Mouse (Mus musculus): ENCODE results near the gene Layn.

- TF ChIP-seq CTCF (IDR thresholded peaks at IDR 0.05; ENCODE audit: extremely low read depth, insufficient read depth, low read length) (no peak), POLR2A (IDR thresholded peaks at IDR 0.05; ENCODE audit: extremely low read depth, insufficient read depth, low read length) (no peak)
Observed at GRCm38 (mm10) chr9:51076300-51076978, 455 bp downstream of the Layn start.

Data from cortical plate, adult 2 months (tissue).